Comparison of ENCODE assay signal across 8 mouse cellular contexts in the genomic region with DNA sequence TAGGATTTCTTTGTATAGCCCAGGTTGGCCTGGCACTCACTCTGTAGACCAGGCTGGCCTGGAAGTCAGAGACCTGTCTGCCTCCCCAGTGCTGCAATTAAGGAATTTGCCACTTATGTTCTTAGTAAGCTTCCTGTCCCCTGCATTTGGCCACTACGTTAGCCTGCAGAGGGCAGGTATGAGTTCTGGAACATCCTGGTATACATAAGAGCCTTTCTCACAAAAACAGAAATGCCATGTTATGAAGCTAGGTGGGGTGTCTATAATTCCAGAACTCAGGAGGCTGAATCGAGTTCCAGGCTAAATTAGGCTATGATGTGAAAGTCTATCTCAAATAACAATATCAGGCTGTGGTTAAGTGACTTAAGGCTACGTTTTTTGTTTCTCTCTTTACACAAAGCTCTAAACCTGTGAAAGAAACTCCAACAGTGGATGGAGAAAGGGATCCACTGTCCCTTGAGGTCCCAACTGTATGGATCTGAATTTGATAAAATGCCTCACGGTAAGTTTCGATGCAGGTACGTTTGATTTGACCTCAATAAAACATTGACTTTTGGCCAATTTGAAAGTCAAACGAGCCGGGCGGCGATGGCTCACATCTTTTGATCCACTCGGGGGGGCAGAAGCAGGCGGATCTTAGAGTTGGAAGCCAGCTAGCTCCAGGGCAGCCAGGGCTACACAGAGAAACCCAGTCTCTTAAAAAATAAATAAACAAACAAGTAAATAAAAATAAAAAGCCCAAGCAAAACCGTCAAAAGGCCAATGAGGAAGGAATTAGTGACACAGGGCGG. TPM values are rescaled to one million over a fixed set of nuclear protein-coding genes. Genes with fewer than 3 reads are reported as not detected.
DNase-seq lines count a peak whose midpoint lies in the region; ATAC-seq and TF ChIP-seq lines count a peak whose summit lies in the region.

No protein-coding gene starts in this region.

- peaks cover 11% of the 10 kb centered on the region for H3K4me1 ChIP-seq in neural tube, embryonic 11.5 days (ENCODE audit: control insufficient read depth, insufficient read depth, low read length)
- H3K4me1 ChIP-seq in bone marrow macrophage, adult 2 months (ENCODE audit: control insufficient read depth, insufficient read depth, low read length): peaks cover 27% of the 10 kb centered on the region
- H3K4me1 ChIP-seq in forebrain, embryonic 14.5 days (ENCODE audit: control insufficient read depth, insufficient read depth, low read length): peaks cover 9% of the 10 kb centered on the region; the same call in 1 of the 2 replicates
- H3K4me1 ChIP-seq in midbrain, embryonic 13.5 days (replicated peaks): peaks cover 30% of the 10 kb centered on the region

- ATAC-seq in neural tube, embryonic 11.5 days (ENCODE audit: insufficient read depth, low FRiP score, low TSS enrichment): 0 out of 2 replicates have a peak, but pooled peaks have one; percentile 8
- no peak for ATAC-seq in forebrain, embryonic 14.5 days
- no peak for ATAC-seq in midbrain, embryonic 13.5 days

- WGBS in neural tube, embryonic 11.5 days: 21% methylated on average over 14 of the region's 14 CpGs
- 15% methylated on average over 14 of the region's 14 CpGs for WGBS in forebrain, embryonic 14.5 days
- WGBS in midbrain, embryonic 13.5 days: 17% methylated on average over 14 of the region's 14 CpGs

- H3K9ac ChIP-seq in neural tube, embryonic 11.5 days (ENCODE audit: low read length): peak overlapping the region; percentile 91
- H3K9ac ChIP-seq in forebrain, embryonic 14.5 days (ENCODE audit: low read length): peak overlapping the region; percentile 97
- peak overlapping the region; percentile 94 for H3K9ac ChIP-seq in midbrain, embryonic 13.5 days (replicated peaks)

- no peak for DNase-seq in neural tube, embryonic 11.5 days (ENCODE audit: low spot score)
- DNase-seq in neural tube, embryonic 10.5 days (ENCODE audit: extremely low spot score, low spot score): no peak
- peak; percentile 48 for DNase-seq in forebrain, embryonic 14.5 days (ENCODE audit: low spot score)
- peak; percentile 22 for DNase-seq in kidney, postnatal 14 days
- no peak for DNase-seq in adrenal gland, adult 8-10 months
- DNase-seq in adrenal gland, postnatal 10 days: no peak

- no peak for TF ChIP-seq POLR2A in bone marrow macrophage, adult 2 months (IDR thresholded peaks at IDR 0.05; ENCODE audit: borderline replicate concordance, low read depth, low read length)

- no peak for TF ChIP-seq CTCF in bone marrow macrophage, adult 2 months (IDR thresholded peaks at IDR 0.05; ENCODE audit: low read depth, low read length)

- H3K4me2 ChIP-seq in neural tube, embryonic 11.5 days (ENCODE audit: low read depth): peak overlapping the region; percentile 93
- peak overlapping the region; percentile 97 for H3K4me2 ChIP-seq in forebrain, embryonic 14.5 days (ENCODE audit: low read length)
- H3K4me2 ChIP-seq in midbrain, embryonic 13.5 days (replicated peaks): peak overlapping the region; percentile 96

- H3K27me3 ChIP-seq in neural tube, embryonic 11.5 days (ENCODE audit: control insufficient read depth, insufficient read depth, low read length): no peaks in the 10 kb centered on the region
- H3K27me3 ChIP-seq in forebrain, embryonic 14.5 days (replicated peaks; ENCODE audit: control insufficient read depth, insufficient read depth, low read length): no peaks in the 10 kb centered on the region
- no peaks in the 10 kb centered on the region for H3K27me3 ChIP-seq in midbrain, embryonic 13.5 days

- peak overlapping the region; percentile 91 for H3K4me3 ChIP-seq in neural tube, embryonic 11.5 days (ENCODE audit: low read depth, low read length)
- H3K4me3 ChIP-seq in bone marrow macrophage, adult 2 months (ENCODE audit: insufficient read depth, low read length): peak overlapping the region; percentile 98
- H3K4me3 ChIP-seq in forebrain, embryonic 14.5 days (ENCODE audit: low read depth, low read length): peak overlapping the region; percentile 89
- peak overlapping the region; percentile 84 for H3K4me3 ChIP-seq in midbrain, embryonic 13.5 days (replicated peaks)

- no peaks in the 10 kb centered on the region for H3K9me3 ChIP-seq in neural tube, embryonic 11.5 days (ENCODE audit: control insufficient read depth, low read length)
- no peaks in the 10 kb centered on the region for H3K9me3 ChIP-seq in forebrain, embryonic 14.5 days (replicated peaks; ENCODE audit: control insufficient read depth, low read length)
- no peaks in the 10 kb centered on the region for H3K9me3 ChIP-seq in midbrain, embryonic 13.5 days

- peak overlapping the region; percentile 70; the same call in 1 of the 2 replicates for H3K27ac ChIP-seq in neural tube, embryonic 11.5 days (ENCODE audit: low read depth, low read length)
- peak overlapping the region; percentile 83 for H3K27ac ChIP-seq in bone marrow macrophage, adult 2 months (ENCODE audit: insufficient read depth, low read depth, low read length)
- peak overlapping the region; percentile 78; the same call in 1 of the 2 replicates for H3K27ac ChIP-seq in forebrain, embryonic 14.5 days (ENCODE audit: low read depth, low read length)
- peak overlapping the region; percentile 92 for H3K27ac ChIP-seq in midbrain, embryonic 13.5 days

- H3K36me3 ChIP-seq in neural tube, embryonic 11.5 days (ENCODE audit: control insufficient read depth, insufficient read depth, low read length): peaks cover 5% of the 10 kb centered on the region
- H3K36me3 ChIP-seq in forebrain, embryonic 14.5 days (ENCODE audit: control insufficient read depth, insufficient read depth, low read length): peaks cover 17% of the 10 kb centered on the region
- peaks cover 9% of the 10 kb centered on the region for H3K36me3 ChIP-seq in midbrain, embryonic 13.5 days

RNA-seq across cellular contexts. Expression of a gene that starts 0.7 kb away (rescaled TPM):
- polyA plus RNA-seq in neural tube, embryonic 11.5 days (2014; fragmentation: Nextera tagmentation; extraction: Ambion mirVana): 60.2 and 61.4 TPM in 2 replicates
- 30.5 and 35.3 TPM in 2 replicates for polyA plus RNA-seq in bone marrow macrophage, adult 2 months (2012; ENCODE audit: insufficient read depth, insufficient read length, missing spikeins)
- 71.7 and 85.4 TPM in 2 replicates for polyA plus RNA-seq in forebrain, embryonic 14.5 days (2014; fragmentation: Nextera tagmentation; extraction: Ambion mirVana)
- 98.9 and 103 TPM in 2 replicates for polyA plus RNA-seq in midbrain, embryonic 13.5 days (2015; fragmentation: Nextera tagmentation; extraction: Ambion mirVana)
- total RNA-seq in adrenal gland, adult 8-10 months (2022): 10 to 100 TPM; 50.9 to 76.4 (median 62.9) TPM
- total RNA-seq in adrenal gland, postnatal 10 days (2021): 10 to 100 TPM; 52.2 to 63.2 TPM

RNA-seq across cellular contexts. Expression of a gene that starts 11.8 kb away (rescaled TPM):
- 65.1 and 73.6 TPM in 2 replicates for polyA plus RNA-seq in neural tube, embryonic 11.5 days (2014; fragmentation: Nextera tagmentation; extraction: Ambion mirVana)
- polyA plus RNA-seq in bone marrow macrophage, adult 2 months (2012; ENCODE audit: insufficient read depth, insufficient read length, missing spikeins): not detected in 2 replicates
- 57.3 and 60.7 TPM in 2 replicates for polyA plus RNA-seq in forebrain, embryonic 14.5 days (2014; fragmentation: Nextera tagmentation; extraction: Ambion mirVana)
- 94.0 and 101 TPM in 2 replicates for polyA plus RNA-seq in midbrain, embryonic 13.5 days (2015; fragmentation: Nextera tagmentation; extraction: Ambion mirVana)
- total RNA-seq in adrenal gland, adult 8-10 months (2022): 1 to 10 TPM; 6.3 to 8.5 (median 6.8) TPM
- 10 to 100 TPM in 1 of 2 experiments, 1 to 10 TPM in 1; 7.6 to 10.4 TPM for total RNA-seq in adrenal gland, postnatal 10 days (2021)

RNA-seq across cellular contexts. Expression of a gene that starts 20.0 kb away (rescaled TPM):
- polyA plus RNA-seq in neural tube, embryonic 11.5 days (2014; fragmentation: Nextera tagmentation; extraction: Ambion mirVana): 1.0 and 2.1 TPM in 2 replicates
- 1.5 and 1.9 TPM in 2 replicates for polyA plus RNA-seq in bone marrow macrophage, adult 2 months (2012; ENCODE audit: insufficient read depth, insufficient read length, missing spikeins)
- 0.07 and 0.10 TPM in 2 replicates for polyA plus RNA-seq in forebrain, embryonic 14.5 days (2014; fragmentation: Nextera tagmentation; extraction: Ambion mirVana)
- 0.12 and 0.35 TPM in 2 replicates for polyA plus RNA-seq in midbrain, embryonic 13.5 days (2015; fragmentation: Nextera tagmentation; extraction: Ambion mirVana)
- total RNA-seq in adrenal gland, adult 8-10 months (2022): 1 to 10 TPM; 2.3 to 4.5 (median 4.2) TPM
- 1 to 10 TPM; 2.7 to 4.3 TPM for total RNA-seq in adrenal gland, postnatal 10 days (2021)

RNA-seq across cellular contexts. Expression of a gene that starts 37.5 kb away (rescaled TPM):
- 0.25 and 0.46 TPM in 2 replicates for polyA plus RNA-seq in neural tube, embryonic 11.5 days (2014; fragmentation: Nextera tagmentation; extraction: Ambion mirVana)
- not detected in 2 replicates for polyA plus RNA-seq in bone marrow macrophage, adult 2 months (2012; ENCODE audit: insufficient read depth, insufficient read length, missing spikeins)
- polyA plus RNA-seq in forebrain, embryonic 14.5 days (2014; fragmentation: Nextera tagmentation; extraction: Ambion mirVana): not detected in 2 replicates
- 0.27 and 0.55 TPM in 2 replicates for polyA plus RNA-seq in midbrain, embryonic 13.5 days (2015; fragmentation: Nextera tagmentation; extraction: Ambion mirVana)
- not detected for total RNA-seq in adrenal gland, adult 8-10 months (2022)
- total RNA-seq in adrenal gland, postnatal 10 days (2021): not detected

RNA-seq across cellular contexts. Expression of a gene that starts 45.5 kb away (rescaled TPM):
- 75.7 and 77.9 TPM in 2 replicates for polyA plus RNA-seq in neural tube, embryonic 11.5 days (2014; fragmentation: Nextera tagmentation; extraction: Ambion mirVana)
- 32.4 and 34.0 TPM in 2 replicates for polyA plus RNA-seq in bone marrow macrophage, adult 2 months (2012; ENCODE audit: insufficient read depth, insufficient read length, missing spikeins)
- 24.5 and 36.8 TPM in 2 replicates for polyA plus RNA-seq in forebrain, embryonic 14.5 days (2014; fragmentation: Nextera tagmentation; extraction: Ambion mirVana)
- polyA plus RNA-seq in midbrain, embryonic 13.5 days (2015; fragmentation: Nextera tagmentation; extraction: Ambion mirVana): 37.7 and 47.2 TPM in 2 replicates
- total RNA-seq in adrenal gland, adult 8-10 months (2022): 10 to 100 TPM; 46.5 to 59.6 (median 53.0) TPM
- 10 to 100 TPM; 44.8 to 55.9 TPM for total RNA-seq in adrenal gland, postnatal 10 days (2021)

Comparison
In these comparisons a context has a peak if more than half of its experiments do, and no peak if none do; other contexts are left out.
1. DNase-seq: peak in forebrain, embryonic 14.5 days (single experiment) and kidney, postnatal 14 days (single experiment); none in neural tube, embryonic 11.5 days (single experiment), neural tube, embryonic 10.5 days (single experiment), adrenal gland, adult 8-10 months (single experiment) and adrenal gland, postnatal 10 days (single experiment).
2. RNA of a gene that starts 11.8 kb away (polyA plus RNA-seq): 94.0 to 101 TPM in midbrain, embryonic 13.5 days, 65.1 to 73.6 TPM in neural tube, embryonic 11.5 days and 57.3 to 60.7 TPM in forebrain, embryonic 14.5 days; not detected in bone marrow macrophage, adult 2 months; every median in the first group is over 10 times any median in the second.
3. Peak in every context shown above with its lines, with median percentiles within 50 percentile points of each other: H3K27ac ChIP-seq, H3K4me2 ChIP-seq, H3K4me3 ChIP-seq and H3K9ac ChIP-seq.